Mouse (Mus musculus): ENCODE results near the gene Mfsd13b. TPM values are rescaled to one million over a fixed set of nuclear protein-coding genes. Genes with fewer than 3 reads are reported as not detected.

Gene Mfsd13b
- polyA plus RNA-seq, 1 experiment from 2014 or later: 0.28 TPM

DNA sequence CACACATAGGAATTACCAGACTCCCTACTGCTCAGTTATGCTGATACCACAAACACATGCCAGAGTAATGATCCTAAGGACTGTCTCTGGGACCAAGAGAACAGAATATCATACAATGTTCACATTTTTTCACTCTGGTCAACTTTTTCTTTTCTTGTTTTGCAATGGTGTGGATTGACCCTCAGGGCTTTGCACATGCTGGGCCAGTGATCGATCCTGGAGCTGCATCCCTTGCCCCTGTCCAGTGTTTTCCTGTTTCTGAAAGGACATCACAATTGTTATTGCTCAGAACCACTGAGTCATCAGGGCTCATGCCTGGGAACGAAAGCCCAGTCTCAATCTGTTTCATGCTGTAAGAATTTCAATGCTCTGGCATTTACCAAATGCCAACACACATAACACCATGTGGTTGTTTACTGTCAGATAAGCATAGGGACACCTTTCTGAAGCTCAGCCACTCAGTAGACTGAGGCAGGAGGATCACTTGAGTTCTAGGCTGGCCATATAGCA, 16.8 kb downstream of the Mfsd13b start:
- H3K4me2 ChIP-seq: no peak overlapping the region
- 88% methylated on average over 2 of the region's 2 CpGs for WGBS
- H3K27me3 ChIP-seq (replicated peaks): no peaks in the 10 kb centered on the region
- no peak for ATAC-seq (ENCODE audit: low FRiP score)
- no peaks in the 10 kb centered on the region for H3K9me3 ChIP-seq (replicated peaks)
- no peaks in the 10 kb centered on the region for H3K36me3 ChIP-seq
- H3K4me3 ChIP-seq (replicated peaks): no peak overlapping the region
- H3K9ac ChIP-seq (replicated peaks): no peak overlapping the region
- no peaks in the 10 kb centered on the region for H3K4me1 ChIP-seq
- H3K27ac ChIP-seq (replicated peaks): no peak overlapping the region

DNA sequence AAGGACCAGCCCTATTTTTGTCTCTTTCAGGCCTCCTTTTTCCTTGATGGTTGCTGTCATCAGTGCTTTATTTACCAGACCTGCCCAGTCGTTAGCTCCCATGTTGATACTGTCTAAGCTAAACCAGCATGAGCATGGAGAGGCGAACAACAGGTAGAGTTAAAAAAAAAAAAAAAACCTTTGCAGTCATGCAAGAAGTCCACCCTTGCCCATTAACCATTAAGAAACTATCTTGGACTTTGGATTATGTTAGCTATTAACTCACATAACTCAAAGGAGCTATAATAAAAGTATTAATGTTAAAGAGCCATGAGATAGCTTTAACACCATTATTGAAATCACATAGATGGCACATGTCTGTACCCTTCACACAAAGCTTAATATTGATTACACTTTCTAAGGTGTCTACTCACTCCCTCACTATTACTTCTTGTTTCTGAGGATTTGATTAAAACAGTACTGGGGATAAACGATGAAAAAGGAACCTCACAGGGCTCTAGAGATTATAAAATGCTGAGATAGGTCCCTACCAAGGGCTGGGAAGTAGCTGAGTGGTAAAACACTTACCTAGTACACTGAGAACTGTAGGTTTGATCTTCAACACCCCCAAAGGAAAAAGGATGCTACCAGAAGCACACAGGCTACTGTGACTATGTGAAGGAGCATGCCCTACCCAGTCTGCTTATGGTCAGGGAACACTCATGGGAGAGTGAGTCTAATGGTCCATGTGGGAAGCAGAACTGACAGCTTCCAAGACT, 17.9 kb downstream of the Mfsd13b start:
- no peaks in the 10 kb centered on the region for H3K9me3 ChIP-seq (replicated peaks)
- no peaks in the 10 kb centered on the region for H3K4me1 ChIP-seq
- H3K36me3 ChIP-seq: no peaks in the 10 kb centered on the region
- ATAC-seq (ENCODE audit: low FRiP score): no peak
- no peak overlapping the region for H3K9ac ChIP-seq (replicated peaks)
- 74% methylated on average over 3 of the region's 3 CpGs for WGBS
- H3K4me2 ChIP-seq: no peak overlapping the region
- H3K4me3 ChIP-seq (replicated peaks): no peak overlapping the region
- no peak overlapping the region for H3K27ac ChIP-seq (replicated peaks)
- no peaks in the 10 kb centered on the region for H3K27me3 ChIP-seq (replicated peaks)

DNA sequence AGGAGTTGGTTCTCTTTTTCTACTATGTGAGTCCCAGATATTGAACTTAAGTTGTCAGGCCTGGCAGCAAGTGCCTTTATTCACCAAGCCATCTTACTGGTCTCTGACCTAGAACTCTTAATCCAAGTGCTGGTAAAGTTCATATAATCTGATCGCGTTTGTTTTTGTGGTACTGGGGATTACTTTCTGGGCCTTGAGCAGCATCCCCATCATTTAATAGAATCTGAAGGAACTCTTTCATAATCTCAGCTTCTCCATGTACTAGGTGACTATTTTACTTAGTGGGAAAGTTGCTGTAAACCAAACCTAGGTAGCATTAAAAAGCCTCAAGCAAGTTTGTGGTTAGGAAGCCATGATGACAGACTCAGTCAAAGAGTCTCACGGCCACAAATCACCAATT, 19.6 kb downstream of the Mfsd13b start:
- H3K4me2 ChIP-seq: no peak overlapping the region
- no peak overlapping the region for H3K9ac ChIP-seq (replicated peaks)
- H3K9me3 ChIP-seq (replicated peaks): no peaks in the 10 kb centered on the region
- no peak for ATAC-seq (ENCODE audit: low FRiP score)
- H3K4me1 ChIP-seq: no peaks in the 10 kb centered on the region
- no peak overlapping the region for H3K4me3 ChIP-seq (replicated peaks)
- no peak overlapping the region for H3K27ac ChIP-seq (replicated peaks)
- WGBS: 88% methylated on average over 3 of the region's 3 CpGs
- no peaks in the 10 kb centered on the region for H3K36me3 ChIP-seq
- no peaks in the 10 kb centered on the region for H3K27me3 ChIP-seq (replicated peaks)

DNA sequence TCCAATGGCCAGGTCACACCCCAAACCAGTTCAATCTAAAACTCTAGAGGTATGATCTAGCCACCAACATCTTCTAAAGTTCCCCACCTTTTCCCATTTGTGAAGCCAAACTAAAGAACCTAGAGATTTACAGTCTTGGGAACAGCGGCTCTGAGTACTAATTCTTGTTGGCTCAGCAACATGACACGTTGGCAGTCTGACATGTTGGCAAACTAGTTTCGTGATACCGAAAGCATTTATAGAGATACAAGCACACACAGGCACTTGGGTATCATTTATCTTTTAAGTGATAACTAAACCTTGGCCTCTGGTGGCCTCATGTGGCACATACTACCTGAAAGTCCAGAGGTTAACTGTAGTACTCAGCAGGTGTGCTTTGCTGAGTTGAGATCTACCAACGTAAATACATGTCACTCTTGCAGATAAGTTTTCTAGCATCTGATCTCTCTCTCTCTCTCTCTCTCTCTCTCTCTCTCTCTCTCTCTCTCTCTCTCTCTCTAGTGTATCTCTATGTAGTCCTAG, 20.2 kb downstream of the Mfsd13b start:
- no peak overlapping the region for H3K4me2 ChIP-seq
- H3K9me3 ChIP-seq (replicated peaks): no peaks in the 10 kb centered on the region
- 85% methylated on average over 5 of the region's 5 CpGs for WGBS
- no peak for ATAC-seq (ENCODE audit: low FRiP score)
- no peaks in the 10 kb centered on the region for H3K27me3 ChIP-seq (replicated peaks)
- H3K27ac ChIP-seq (replicated peaks): no peak overlapping the region
- no peaks in the 10 kb centered on the region for H3K4me1 ChIP-seq
- no peaks in the 10 kb centered on the region for H3K36me3 ChIP-seq
- no peak overlapping the region for H3K9ac ChIP-seq (replicated peaks)
- no peak overlapping the region for H3K4me3 ChIP-seq (replicated peaks)

DNA sequence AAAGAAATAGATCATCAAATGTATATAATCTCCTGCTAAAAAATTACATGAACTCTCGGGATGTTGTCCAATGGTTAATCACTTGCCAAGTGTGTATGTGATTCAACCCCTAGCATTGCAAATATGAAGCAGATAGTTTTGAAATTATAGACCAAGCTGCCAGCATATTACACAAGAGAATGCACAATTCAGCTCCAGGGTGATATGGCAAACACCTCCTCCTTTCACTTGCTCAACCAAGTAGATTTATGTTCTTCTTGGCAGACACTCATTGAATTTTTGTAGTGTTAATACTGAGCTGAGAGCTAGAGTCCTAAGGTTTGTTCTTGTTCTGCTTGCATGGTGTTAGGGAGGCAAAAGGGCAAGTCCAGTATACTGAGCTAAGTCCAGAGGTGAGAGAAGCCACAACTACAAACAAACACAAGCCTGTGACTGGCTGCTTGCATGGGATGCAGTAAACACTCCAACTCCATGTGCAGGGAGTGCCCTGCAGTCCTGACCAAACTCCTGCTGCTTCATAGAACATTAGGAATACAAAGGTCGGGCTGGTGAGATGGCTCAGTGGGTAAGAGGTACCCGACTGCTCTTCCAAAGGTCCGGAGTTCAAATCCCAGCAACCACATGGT, 21.6 kb downstream of the Mfsd13b start:
- H3K4me1 ChIP-seq: no peaks in the 10 kb centered on the region
- no peak overlapping the region for H3K27ac ChIP-seq (replicated peaks)
- no peaks in the 10 kb centered on the region for H3K9me3 ChIP-seq (replicated peaks)
- ATAC-seq (ENCODE audit: low FRiP score): no peak
- 86% methylated on average over 4 of the region's 4 CpGs for WGBS
- no peaks in the 10 kb centered on the region for H3K27me3 ChIP-seq (replicated peaks)
- H3K9ac ChIP-seq (replicated peaks): no peak overlapping the region
- no peak overlapping the region for H3K4me3 ChIP-seq (replicated peaks)
- no peak overlapping the region for H3K4me2 ChIP-seq
- no peaks in the 10 kb centered on the region for H3K36me3 ChIP-seq

DNA sequence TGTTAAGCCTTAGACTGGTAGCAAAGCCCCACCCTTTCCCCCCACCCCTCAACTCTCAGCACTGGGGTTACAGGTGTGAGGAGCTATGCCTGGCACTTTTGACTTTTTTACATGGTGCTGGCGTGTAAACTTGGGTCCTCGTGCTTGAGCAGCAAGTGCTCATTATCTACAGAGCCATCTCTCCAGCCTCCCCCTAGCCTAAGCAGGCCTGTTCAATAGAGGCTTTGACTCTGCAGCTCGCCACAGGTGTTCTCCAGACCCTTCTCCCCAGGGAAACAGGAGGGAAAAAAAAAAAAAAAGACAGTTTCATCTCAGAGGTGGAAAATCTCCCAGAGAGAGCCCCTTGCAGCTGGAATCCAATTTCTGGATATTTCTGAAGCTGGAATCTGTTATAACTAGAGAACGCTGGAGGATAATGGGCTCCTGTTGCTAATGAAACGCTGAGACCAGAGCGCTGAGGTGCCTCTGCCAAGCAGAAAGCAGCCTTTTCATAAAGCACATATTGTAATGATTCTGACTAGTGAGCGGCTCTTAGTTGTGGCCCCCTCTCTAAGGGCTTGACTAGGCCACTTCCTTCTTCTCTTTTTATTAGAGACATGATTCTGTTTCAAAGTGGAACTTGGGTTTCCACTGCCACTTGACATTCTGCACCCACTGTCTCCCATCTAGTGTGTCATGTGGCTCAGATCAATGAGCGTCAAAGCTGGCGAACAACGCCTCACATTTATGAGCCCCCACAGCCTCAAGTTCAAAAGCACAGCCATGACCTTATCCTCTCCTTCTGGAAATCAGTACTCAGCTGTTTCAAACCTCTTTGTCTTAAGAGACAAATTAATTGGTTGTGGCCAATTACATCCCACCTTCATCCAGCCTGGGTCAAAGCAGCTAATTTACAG, 29.7 kb downstream of the Mfsd13b start:
- Histone ChIP-seq H3K9ac (replicated peaks) (no peak overlapping the region), H3K4me1 (0 out of 2 replicates have a peak, but pooled peaks cover 5% of the 10 kb centered on the region), H3K27ac (replicated peaks) (0 out of 2 replicates have a peak overlapping the region, but pooled peaks have one; percentile 5), H3K36me3 (no peaks in the 10 kb centered on the region), H3K4me2 (no peak overlapping the region), H3K9me3 (replicated peaks) (no peaks in the 10 kb centered on the region), H3K27me3 (replicated peaks) (no peaks in the 10 kb centered on the region), H3K4me3 (replicated peaks) (no peak overlapping the region)
- no peak for ATAC-seq (ENCODE audit: low FRiP score)
- 60% methylated on average over 10 of the region's 10 CpGs for WGBS

DNA sequence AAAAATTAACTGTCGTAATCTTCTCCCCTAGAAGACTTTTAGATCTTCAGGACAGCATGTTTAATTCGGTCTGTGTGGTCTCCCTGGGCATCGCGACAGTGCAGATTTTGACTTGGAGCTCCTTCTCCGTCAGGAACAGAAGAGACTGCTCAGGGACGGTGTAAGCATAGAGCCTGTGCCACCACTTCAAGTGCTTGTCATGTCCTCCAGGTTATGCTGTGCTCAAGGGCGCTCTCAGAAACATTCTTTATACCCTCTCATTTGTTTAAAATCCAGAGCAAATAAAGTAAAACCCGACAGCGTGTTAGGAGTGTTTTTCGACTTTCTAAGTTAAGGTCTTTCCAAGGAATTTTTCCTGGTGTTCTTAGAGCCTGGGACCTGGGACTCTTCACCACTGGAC, 32.2 kb downstream of the Mfsd13b start:
- Histone ChIP-seq H3K27ac (replicated peaks) (no peak overlapping the region), H3K4me1 (0 out of 2 replicates have a peak, but pooled peaks cover 5% of the 10 kb centered on the region), H3K9me3 (replicated peaks) (no peaks in the 10 kb centered on the region), H3K4me2 (no peak overlapping the region), H3K36me3 (no peaks in the 10 kb centered on the region), H3K9ac (replicated peaks) (no peak overlapping the region), H3K4me3 (replicated peaks) (no peak overlapping the region), H3K27me3 (replicated peaks) (no peaks in the 10 kb centered on the region)
- WGBS: 92% methylated on average over 10 of the region's 10 CpGs
- ATAC-seq (ENCODE audit: low FRiP score): no peak

DNA sequence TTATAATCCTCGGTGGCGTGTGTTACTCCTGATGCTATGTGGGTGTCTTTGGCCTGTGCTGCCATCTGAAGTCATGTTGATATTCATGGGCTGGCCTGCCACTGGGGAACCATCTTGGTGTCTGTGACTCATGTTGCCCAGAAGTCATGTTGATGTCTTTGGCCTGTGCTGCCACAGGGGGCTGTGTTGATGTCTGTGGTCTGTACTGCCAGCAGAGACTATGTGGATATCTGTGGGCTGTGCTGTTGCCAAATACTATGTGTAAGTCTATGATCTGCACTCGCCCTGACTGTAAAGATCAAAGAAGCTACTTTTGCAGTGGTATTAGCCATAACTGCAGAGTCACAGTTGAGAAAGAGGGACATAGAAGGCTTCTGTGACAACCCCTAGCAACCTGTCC, 36.5 kb downstream of the Mfsd13b start:
- 82% methylated on average over 3 of the region's 3 CpGs for WGBS
- no peak overlapping the region for H3K27ac ChIP-seq (replicated peaks)
- H3K4me1 ChIP-seq: no peaks in the 10 kb centered on the region
- no peak overlapping the region for H3K9ac ChIP-seq (replicated peaks)
- no peaks in the 10 kb centered on the region for H3K36me3 ChIP-seq
- no peak overlapping the region for H3K4me2 ChIP-seq
- no peaks in the 10 kb centered on the region for H3K27me3 ChIP-seq (replicated peaks)
- H3K4me3 ChIP-seq (replicated peaks): no peak overlapping the region
- H3K9me3 ChIP-seq (replicated peaks): no peaks in the 10 kb centered on the region
- no peak for ATAC-seq (ENCODE audit: low FRiP score)

DNA sequence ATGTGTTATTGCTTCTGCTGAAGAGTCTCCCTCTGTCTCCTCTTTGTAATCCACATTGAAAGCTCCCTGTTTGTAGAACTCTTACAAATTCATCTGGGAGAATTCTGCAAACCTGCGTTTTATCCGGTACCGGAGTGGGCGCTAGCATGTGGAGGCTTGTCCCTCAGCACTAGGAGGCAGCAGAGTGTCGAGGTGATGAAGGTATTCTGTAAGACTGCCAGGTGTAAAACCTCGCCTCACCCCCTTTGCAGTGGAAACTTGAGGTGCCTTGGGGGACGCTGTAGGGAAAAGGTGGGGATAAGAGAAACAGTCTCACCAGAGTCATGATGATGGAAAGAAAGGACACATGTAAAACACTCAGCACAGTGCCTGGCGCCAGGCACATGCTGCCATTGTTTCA, 38.0 kb downstream of the Mfsd13b start:
- H3K4me3 ChIP-seq (replicated peaks): no peak overlapping the region
- no peaks in the 10 kb centered on the region for H3K4me1 ChIP-seq
- no peaks in the 10 kb centered on the region for H3K27me3 ChIP-seq (replicated peaks)
- H3K4me2 ChIP-seq: no peak overlapping the region
- 54% methylated on average over 8 of the region's 8 CpGs for WGBS
- ATAC-seq (ENCODE audit: low FRiP score): no peak
- H3K9me3 ChIP-seq (replicated peaks): no peaks in the 10 kb centered on the region
- no peak overlapping the region for H3K9ac ChIP-seq (replicated peaks)
- no peaks in the 10 kb centered on the region for H3K36me3 ChIP-seq
- H3K27ac ChIP-seq (replicated peaks): no peak overlapping the region

DNA sequence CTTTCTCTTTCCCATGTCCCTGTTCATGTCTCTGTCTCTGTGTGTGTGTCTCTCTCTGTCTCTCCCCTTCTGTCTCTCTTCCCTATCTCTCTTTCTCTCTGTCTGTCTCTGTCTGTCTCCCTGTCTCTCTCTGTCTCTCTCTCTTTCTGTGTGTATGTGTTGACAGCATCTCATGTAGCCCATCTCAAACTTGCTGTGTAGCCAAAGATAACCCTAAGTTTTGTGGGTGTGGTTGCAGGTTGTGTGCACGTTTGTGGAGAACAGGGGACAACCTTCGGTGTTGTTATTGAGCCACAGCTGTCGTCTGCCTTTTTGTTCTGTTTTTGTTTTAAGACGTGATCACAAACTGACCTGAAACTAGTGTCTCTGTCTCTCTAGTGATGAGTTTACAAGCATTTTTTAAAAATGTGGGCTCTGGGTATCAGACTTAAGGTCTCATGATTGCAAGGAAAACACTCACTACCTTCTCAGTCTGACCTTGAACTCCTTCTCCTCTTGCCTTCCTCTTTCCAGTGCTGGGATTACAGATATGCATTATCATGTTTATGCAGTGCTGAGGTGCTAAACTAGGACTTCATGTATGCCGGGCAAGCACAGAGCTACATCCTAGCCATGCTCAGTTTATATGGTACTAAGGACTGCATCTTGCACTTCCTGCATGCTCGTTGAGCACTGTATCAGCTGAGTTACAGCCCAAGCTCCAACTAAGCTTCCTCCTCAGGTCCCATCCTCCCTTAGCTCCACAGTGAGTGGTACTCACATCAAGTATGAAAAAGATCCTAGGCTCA, 43.1 kb downstream of the Mfsd13b start:
- WGBS: 77% methylated on average over 6 of the region's 6 CpGs
- no peaks in the 10 kb centered on the region for H3K9me3 ChIP-seq (replicated peaks)
- no peaks in the 10 kb centered on the region for H3K4me1 ChIP-seq
- H3K27ac ChIP-seq (replicated peaks): no peak overlapping the region
- H3K4me3 ChIP-seq (replicated peaks): no peak overlapping the region
- no peak overlapping the region for H3K9ac ChIP-seq (replicated peaks)
- no peak for ATAC-seq (ENCODE audit: low FRiP score)
- no peak overlapping the region for H3K4me2 ChIP-seq
- no peaks in the 10 kb centered on the region for H3K36me3 ChIP-seq
- H3K27me3 ChIP-seq (replicated peaks): peaks cover 3% of the 10 kb centered on the region

DNA sequence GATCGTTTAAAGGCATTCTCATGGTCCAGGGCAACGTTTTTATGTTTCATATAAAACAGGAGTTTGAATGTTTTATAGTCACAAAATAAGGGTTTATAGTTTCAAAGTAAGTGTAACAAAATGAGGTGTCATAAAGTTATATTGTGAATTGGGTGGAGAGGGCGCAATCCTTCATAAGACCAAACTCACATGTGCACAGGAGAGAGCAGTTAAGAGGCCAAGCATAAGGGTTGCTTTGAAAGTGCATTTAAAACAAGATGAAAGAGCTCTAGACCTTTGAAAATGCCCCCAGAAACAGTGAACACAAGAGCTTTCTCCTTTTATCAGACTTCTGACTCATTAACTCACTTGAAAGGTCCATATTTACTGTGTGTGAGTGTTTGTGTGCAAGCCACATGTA, 44.0 kb downstream of the Mfsd13b start:
- Histone ChIP-seq H3K27ac (replicated peaks) (no peak overlapping the region), H3K4me3 (replicated peaks) (no peak overlapping the region), H3K4me1 (no peaks in the 10 kb centered on the region), H3K9ac (replicated peaks) (no peak overlapping the region), H3K9me3 (replicated peaks) (no peaks in the 10 kb centered on the region), H3K36me3 (no peaks in the 10 kb centered on the region), H3K27me3 (replicated peaks) (peaks cover 7% of the 10 kb centered on the region), H3K4me2 (no peak overlapping the region)
- whole genome bisulfite sequencing: 55% methylated on average over 3 of the region's 3 CpGs
- no peak for ATAC-seq (ENCODE audit: low FRiP score)
